Mouse (Mus musculus): ENCODE measurements around the gene Dock2. TPM values are rescaled to one million over a fixed set of nuclear protein-coding genes. Genes with fewer than 3 reads are reported as not detected.

The Dock2 gene
- total RNA-seq, 2 experiments from 2014 or later: 2.7 to 3.8 TPM

DNA sequence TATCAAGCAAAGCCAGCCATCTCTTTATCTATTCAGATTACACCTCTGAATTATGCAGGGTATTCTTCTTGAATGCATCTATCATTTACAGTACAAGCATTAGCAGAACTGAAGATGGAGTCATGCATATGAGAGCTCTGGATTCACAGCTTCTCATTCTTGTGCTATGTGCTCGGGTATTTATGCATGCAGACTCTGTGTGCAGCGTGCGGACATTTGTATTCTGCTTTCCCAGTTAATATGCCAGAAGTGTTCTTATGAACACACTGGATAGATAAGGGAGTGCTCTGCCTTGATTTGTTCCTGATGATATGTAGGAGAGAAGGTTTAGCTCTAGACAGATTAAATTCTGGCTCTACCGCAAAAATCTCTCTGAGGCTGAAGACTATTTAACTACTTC lies 333.7 kb downstream of the Dock2 start:
- intact Hi-C loops (cut with DNase I): no loop called here
- Histone ChIP-seq H3K4me3 (no peak overlapping the region), H3K27ac (no peak overlapping the region)
- TF ChIP-seq CTCF (IDR thresholded peaks at IDR 0.05): no peak
- DNase-seq (ENCODE audit: extremely low spot score in 1 of 2, low spot score in 2 of 2): no peak

DNA sequence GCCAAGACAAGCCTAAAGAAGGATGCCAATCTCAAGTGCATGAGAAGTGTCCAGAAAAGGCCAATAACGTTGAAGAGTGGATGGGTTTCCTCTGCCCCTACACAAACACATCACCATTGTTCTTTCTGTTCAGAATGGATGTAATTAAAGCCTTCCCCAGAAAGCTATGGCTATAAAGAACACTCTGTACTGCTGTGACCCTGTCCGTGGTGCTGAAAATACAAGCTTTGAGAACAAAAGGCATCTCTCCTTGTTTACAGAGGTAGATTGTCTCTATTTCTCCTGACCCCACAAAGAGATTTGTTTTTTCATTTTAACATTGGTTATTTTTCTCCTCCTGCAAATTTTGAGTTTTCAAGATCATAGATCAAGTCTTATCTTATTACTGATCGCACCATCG lies 335.8 kb downstream of the Dock2 start:
- Histone ChIP-seq H3K4me3 (no peak overlapping the region), H3K27ac (no peak overlapping the region)
- TF ChIP-seq CTCF (IDR thresholded peaks at IDR 0.05): no peak
- intact Hi-C loops (cut with DNase I): no loop called here
- no peak for DNase-seq (ENCODE audit: extremely low spot score in 1 of 2, low spot score in 2 of 2)

DNA sequence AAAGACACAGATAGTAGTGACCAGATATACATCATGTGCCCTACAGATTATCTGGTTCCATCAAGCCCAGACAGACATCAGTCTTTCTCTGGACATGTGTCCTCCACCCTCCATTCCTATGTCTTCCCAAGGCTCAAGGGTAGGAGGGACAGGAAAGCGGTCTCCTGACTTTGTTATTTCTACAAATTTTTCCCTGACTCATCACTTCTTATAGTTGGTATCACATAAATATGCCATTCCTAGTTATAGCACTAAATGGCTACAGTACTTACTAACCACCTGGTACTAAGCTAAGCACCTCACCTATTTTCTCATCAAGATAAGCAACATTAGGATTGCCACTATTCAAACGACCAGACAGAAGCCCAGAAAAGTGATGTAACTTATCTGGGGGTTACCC lies 345.3 kb downstream of the Dock2 start:
- H3K27ac ChIP-seq: no peak overlapping the region
- intact Hi-C loops (cut with DNase I): no loop called here
- no peak for TF ChIP-seq CTCF (IDR thresholded peaks at IDR 0.05)

DNA sequence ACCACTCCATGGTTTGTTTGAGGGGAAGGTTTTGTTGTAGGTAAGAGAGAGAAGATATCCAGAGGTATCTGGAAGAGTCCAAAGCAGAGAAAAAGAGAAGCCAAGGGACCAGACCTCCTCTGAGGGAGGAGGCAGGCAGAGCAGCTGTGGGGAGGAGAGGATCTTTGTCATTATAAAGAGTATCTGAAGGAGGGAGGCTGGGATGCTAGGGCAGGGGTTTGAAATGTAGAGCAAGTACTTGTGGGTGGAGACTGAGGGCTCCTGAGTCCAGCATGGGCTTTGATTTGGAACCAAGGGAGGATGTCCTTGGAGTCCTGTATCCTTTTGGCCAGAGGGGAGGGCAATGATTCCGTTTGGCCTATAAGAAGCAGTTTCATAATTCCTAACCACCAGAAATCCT lies 346.2 kb downstream of the Dock2 start:
- no peak for TF ChIP-seq CTCF (IDR thresholded peaks at IDR 0.05)
- Histone ChIP-seq H3K27ac (no peak overlapping the region), H3K4me3 (no peak overlapping the region)
- no peak for DNase-seq (ENCODE audit: extremely low spot score in 1 of 2, low spot score in 2 of 2)
- intact Hi-C loops (cut with DNase I): no loop called here

More for the DNA sequence above, 345.3 kb downstream of the Dock2 start:
- DNase-seq (ENCODE audit: extremely low spot score in 1 of 2, low spot score in 2 of 2): no peak
- H3K4me3 ChIP-seq: no peak overlapping the region

DNA sequence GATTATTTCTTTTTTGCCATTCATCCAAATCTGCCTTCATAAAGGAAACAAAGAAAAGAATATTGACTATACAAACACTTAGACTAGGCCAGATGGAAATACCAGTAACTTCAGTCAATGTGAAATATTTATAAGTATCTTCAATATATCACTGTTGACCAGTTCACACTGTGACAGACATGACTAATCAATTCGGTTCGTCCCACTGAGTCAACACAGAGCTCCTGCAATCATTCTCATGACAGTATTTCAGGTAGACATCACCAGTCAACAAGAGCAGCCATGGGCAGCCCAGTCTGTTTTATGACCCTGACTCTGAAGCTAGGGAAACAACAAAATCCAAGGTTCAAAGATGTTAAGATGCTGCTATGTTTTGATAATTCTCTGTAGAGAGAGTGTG lies 351.7 kb downstream of the Dock2 start:
- H3K4me3 ChIP-seq: no peak overlapping the region
- no peak for TF ChIP-seq CTCF (IDR thresholded peaks at IDR 0.05)
- intact Hi-C loops (cut with DNase I): no loop called here
- no peak for DNase-seq (ENCODE audit: extremely low spot score in 1 of 2, low spot score in 2 of 2)
- no peak overlapping the region for H3K27ac ChIP-seq

DNA sequence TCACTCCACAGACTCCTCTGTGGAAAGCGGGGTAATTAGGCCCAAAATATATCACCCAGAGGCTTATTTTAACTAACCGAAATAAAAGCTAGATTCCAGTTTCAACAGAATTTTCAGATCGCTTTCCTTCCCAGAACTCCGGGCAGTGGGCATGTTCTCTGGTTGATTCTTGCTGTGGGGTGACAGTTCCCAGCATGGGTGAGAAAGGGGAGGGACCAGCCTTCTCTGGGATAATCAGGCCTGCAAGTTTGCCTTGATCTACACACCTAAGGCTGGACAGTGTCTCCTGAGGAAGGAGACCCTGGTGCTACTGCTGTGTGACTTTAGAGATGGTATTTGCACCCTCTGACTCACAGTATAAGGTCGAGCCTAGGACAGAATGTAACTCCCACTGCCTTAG lies 352.3 kb downstream of the Dock2 start:
- H3K27ac ChIP-seq: no peak overlapping the region
- intact Hi-C loops (cut with DNase I): no loop called here
- no peak for TF ChIP-seq CTCF (IDR thresholded peaks at IDR 0.05)
- no peak for DNase-seq (ENCODE audit: extremely low spot score in 1 of 2, low spot score in 2 of 2)
- no peak overlapping the region for H3K4me3 ChIP-seq

DNA sequence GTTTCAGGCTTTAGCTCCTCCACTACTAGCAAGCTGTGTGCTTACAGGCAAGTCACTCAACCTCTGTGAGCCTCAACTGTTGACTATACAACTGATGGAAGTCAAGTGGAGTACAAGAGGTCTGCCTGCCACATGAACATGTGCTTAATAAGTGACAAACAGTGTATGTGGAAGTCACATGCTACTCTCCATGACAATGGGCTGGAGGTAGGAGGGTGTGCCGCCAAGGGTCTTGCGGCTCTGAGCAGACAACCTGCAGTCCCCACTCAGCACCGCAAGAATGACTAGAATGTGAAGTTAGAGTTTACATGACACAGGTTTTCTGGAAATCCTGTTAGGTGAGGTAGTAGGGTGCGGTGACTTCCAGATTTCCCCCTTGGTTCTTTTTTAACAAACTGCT lies 352.8 kb downstream of the Dock2 start:
- no peak for DNase-seq (ENCODE audit: extremely low spot score in 1 of 2, low spot score in 2 of 2)
- H3K4me3 ChIP-seq: no peak overlapping the region
- no peak for TF ChIP-seq CTCF (IDR thresholded peaks at IDR 0.05)
- H3K27ac ChIP-seq: no peak overlapping the region
- intact Hi-C loops (cut with DNase I): no loop called here

DNA sequence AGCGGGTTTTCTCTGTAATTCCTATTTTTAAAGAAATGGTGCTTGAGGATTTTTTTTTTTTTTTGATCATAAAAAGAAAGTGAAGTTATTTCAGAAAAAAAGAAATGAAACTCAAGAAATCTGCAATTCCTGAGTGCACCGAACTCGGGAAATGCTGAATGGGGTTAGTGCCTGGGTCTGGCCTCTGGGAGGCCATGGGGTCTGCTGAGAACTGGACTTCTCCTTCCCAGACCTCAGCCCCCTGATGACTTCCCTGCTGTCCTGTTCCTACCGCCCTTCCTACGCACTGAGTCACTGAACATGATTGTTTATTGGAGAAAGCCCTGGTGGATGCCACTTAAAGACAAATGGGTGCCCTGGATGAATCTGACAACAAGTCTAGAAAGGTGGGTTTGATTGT lies 356.5 kb downstream of the Dock2 start:
- Histone ChIP-seq H3K27ac (no peak overlapping the region), H3K4me3 (no peak overlapping the region)
- TF ChIP-seq CTCF (IDR thresholded peaks at IDR 0.05): no peak
- intact Hi-C loops (cut with DNase I): no loop called here
- DNase-seq (ENCODE audit: extremely low spot score in 1 of 2, low spot score in 2 of 2): no peak

DNA sequence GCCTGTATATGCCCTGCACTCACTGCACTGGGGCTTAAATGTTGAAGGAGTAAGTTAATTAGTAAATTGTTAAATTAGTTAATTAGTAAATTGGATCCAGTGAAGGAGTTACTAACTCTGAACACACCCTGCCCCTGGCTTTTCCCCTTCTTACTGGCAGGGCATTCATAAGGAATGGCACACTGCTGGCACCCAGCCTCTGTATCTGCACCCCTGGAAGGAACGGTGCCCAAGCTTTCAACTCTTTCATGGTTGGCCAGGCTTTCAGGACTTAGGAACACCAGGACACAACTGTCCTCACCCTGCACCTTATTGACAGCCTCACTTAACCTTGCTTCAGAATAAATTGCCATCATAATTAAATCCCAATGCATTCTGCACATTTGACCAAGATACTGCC lies 359.1 kb downstream of the Dock2 start:
- H3K4me3 ChIP-seq: no peak overlapping the region
- H3K27ac ChIP-seq: no peak overlapping the region
- intact Hi-C loops (cut with DNase I): no loop called here
- DNase-seq (ENCODE audit: extremely low spot score in 1 of 2, low spot score in 2 of 2): no peak
- TF ChIP-seq CTCF (IDR thresholded peaks at IDR 0.05): no peak

DNA sequence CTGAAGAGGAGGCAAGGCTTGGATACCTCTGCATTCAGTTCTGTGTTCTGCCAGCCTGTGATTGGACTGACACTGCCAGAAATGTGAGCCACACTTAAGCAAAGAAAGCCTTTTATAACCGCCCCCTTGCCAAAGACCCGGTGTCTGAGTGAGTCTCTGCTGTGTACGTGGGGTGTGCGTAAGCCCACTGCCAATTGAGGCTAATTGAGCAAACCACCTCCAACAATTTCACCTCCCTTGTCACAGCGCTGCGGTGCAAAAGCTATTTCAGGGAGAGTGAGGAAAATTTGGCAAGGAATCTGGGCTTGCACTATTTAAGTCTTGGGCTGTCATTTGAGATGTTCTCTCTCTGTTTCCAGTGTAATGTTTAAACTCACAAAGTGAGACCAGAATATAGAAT lies 362.6 kb downstream of the Dock2 start:
- DNase-seq (ENCODE audit: extremely low spot score in 1 of 2, low spot score in 2 of 2): peak; percentile 52 to 55
- Histone ChIP-seq H3K4me3 (no peak overlapping the region), H3K27ac (no peak overlapping the region)
- TF ChIP-seq CTCF (IDR thresholded peaks at IDR 0.05): no peak
- intact Hi-C loops (cut with DNase I): loop anchor here (2.0 kb wide), 1 partner anchor 104 kb away; no protein-coding TSS in a partner anchor

DNA sequence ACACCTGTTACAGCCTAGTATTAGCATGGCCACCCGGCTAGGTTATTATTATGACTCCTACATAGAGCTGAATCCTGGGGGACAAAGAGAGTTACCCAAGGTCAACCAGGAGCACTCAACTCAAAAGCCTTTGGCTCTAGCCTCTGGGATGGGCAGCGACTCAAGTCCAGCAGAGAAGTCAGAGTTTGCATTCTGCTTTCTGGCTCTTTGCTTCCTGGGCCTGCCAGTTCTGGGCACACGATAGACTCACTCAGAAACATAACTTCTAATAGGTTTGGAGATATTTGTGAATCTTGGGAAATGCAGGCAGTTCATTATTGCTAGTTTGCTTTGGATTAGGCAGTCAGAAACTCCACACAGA lies 367.1 kb downstream of the Dock2 start:
- no peak for DNase-seq (ENCODE audit: extremely low spot score in 1 of 2, low spot score in 2 of 2)
- intact Hi-C loops (cut with DNase I): no loop called here
- H3K4me3 ChIP-seq: no peak overlapping the region
- no peak overlapping the region for H3K27ac ChIP-seq
- no peak for TF ChIP-seq CTCF (IDR thresholded peaks at IDR 0.05)

DNA sequence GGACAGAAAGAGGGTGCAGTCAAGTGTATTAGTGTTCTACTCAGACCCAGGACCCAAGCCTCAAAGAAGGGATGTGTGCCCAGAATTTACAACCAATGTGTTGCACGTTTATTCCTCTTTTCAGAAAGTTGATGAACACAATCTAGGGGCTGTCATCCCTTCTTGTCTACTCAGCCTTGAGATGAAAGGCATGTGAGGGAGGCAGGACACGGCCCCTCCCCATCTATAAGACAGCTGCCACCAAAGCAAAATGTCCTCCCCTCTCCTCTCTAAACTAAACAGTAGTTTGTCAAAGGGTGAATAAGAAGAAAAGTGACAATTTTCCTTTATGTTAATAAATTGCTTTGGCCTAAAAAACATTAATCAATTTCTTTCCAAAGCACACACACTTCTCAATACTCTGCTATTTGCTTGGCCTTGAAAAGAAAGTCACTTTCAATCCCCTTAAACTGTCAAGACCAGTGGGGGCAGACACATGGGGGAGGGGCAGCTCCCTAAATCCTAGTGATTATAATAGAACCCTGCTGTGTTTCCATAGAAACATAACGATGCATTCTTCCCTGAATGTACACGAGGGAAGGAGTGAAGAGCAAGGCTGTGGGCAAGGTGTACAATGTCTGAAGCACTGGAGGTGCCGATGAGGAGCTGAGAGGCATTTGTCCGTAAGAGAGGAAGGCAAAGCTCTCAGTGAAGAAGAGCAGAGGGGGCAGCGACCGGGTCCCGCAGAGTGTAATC lies 367.6 kb downstream of the Dock2 start:
- DNase-seq (ENCODE audit: extremely low spot score in 1 of 2, low spot score in 2 of 2): no peak
- TF ChIP-seq CTCF (IDR thresholded peaks at IDR 0.05): no peak
- Histone ChIP-seq H3K4me3 (no peak overlapping the region), H3K27ac (no peak overlapping the region)
- intact Hi-C loops (cut with DNase I): no loop called here

DNA sequence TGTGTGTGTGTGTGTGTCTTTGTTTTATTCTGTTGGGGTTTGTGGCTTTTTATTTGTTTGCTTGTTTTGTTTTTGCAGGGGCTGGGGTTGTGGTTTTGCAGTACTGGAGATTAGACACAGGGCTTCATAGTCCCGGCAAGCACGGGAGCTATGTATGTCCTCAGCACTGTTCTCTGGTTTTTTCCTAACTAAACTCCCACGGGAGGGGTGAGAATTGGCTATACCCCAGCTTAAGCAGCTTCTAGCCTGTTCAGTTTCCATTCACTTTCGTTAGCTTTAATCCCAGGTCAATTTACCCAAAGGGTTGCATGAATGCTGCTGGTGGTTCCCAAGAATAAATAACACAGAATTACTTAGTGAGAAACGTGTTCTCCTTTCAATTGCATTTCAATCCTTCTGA lies 376.8 kb downstream of the Dock2 start:
- intact Hi-C loops (cut with DNase I): no loop called here
- no peak overlapping the region for H3K4me3 ChIP-seq
- H3K27ac ChIP-seq: no peak overlapping the region
- DNase-seq (ENCODE audit: extremely low spot score in 1 of 2, low spot score in 2 of 2): no peak
- TF ChIP-seq CTCF (IDR thresholded peaks at IDR 0.05): no peak

Measured in left cerebral cortex, adult 2 months (tissue).